Mouse (Mus musculus) liver, embryonic 12.5 days (tissue): ENCODE data around the gene Zfp280c. TPM values are rescaled to one million over a fixed set of nuclear protein-coding genes. Genes with fewer than 3 reads are reported as not detected.

ENCODE experiments used
- ATAC-seq: fragments of 200-750 bp; cut with Nextera tagmentation; 2 replicates; pipeline ENCODE4 v1.8.0; 2017; ENCODE audit warnings: moderate number of reproducible peaks, mild to moderate bottlenecking, moderate library complexity
- H3K27ac ChIP-seq: fragments of 300-500 bp; sonication (generic); 2 replicates; pipeline ENCODE4 v1.5.1; 2016; ENCODE audit warnings: mild to moderate bottlenecking
- H3K27me3 ChIP-seq: fragments of 300-500 bp; sonication (generic); replicated peaks from 2 replicates; pipeline ENCODE4 v1.6.1; 2016; ENCODE audit warnings: mild to moderate bottlenecking, moderate library complexity
- H3K36me3 ChIP-seq: fragments of 300-500 bp; sonication (generic); 2 replicates; pipeline ENCODE4 v1.6.1; 2016; ENCODE audit warnings: mild to moderate bottlenecking, moderate library complexity
- H3K4me1 ChIP-seq: fragments of 300-500 bp; sonication (generic); 2 replicates; pipeline ENCODE4 v1.6.1; 2016
- H3K4me2 ChIP-seq: fragments of 300-500 bp; sonication (generic); 2 replicates; pipeline ENCODE4 v1.6.1; 2016; ENCODE audit warnings: mild to moderate bottlenecking, moderate library complexity
- H3K4me3 ChIP-seq: fragments of 300-500 bp; sonication (generic); 2 replicates; pipeline ENCODE4 v1.5.1; 2016; ENCODE audit warnings: mild to moderate bottlenecking, moderate library complexity
- H3K9ac ChIP-seq: fragments of 300-500 bp; sonication (generic); 2 replicates; pipeline ENCODE4 v1.6.1; 2016; ENCODE audit warnings: mild to moderate bottlenecking, moderate library complexity
- H3K9me3 ChIP-seq: fragments of 300-500 bp; sonication (generic); replicated peaks from 2 replicates; pipeline ENCODE4 v1.6.1; 2016; ENCODE audit warnings: mild to moderate bottlenecking, moderate library complexity
- WGBS: fragments of 180-500 bp; shearing (Covaris S2); methylation state at CpG from one replicate; pipeline ENCODE4 v1.1.7; 2016; ENCODE audit not compliant: insufficient replicate concordance; 5-methylcytosine and 5-hydroxymethylcytosine counted together
- polyA plus RNA-seq: library from polyadenylated mRNA; unstranded; fragments of >200 nt; fragmentation: Nextera tagmentation; extraction: Ambion mirVana; gene quantifications from 2 replicates; pipeline ENCODE4 v1.2.1, GENCODE M21; 2016

The Zfp280c gene
- polyA plus RNA-seq, result 5.5 and 7.2 TPM in 2 replicates

GRCm38 (mm10) chrX:48594099-48594760, at the start of gene Zfp280c:
TSS of gene Zfp280c (minus strand) at chrX:48594504.
- Histone ChIP-seq H3K27ac (peak within 1 kb of the TSS; percentile 57; the same call in 1 of the 2 replicates), H3K9ac (peak within 1 kb of the TSS; percentile 74), H3K4me2 (peak within 1 kb of the TSS; percentile 68), H3K36me3 (peaks cover 19% of the 10 kb centered on the region), H3K4me3 (peak within 1 kb of the TSS; percentile 71), H3K9me3 (no peaks in the 10 kb centered on the region), H3K27me3 (no peaks in the 10 kb centered on the region), H3K4me1 (peaks cover 6% of the 10 kb centered on the region; the same call in 1 of the 2 replicates)
- 9% methylated on average over 38 of the region's 45 CpGs for WGBS
- ATAC-seq, result peak; percentile 93

GRCm38 (mm10) chrX:48637032-48637431, 42.7 kb upstream of the Zfp280c start:
- Histone ChIP-seq H3K4me3 (no peak overlapping the region), H3K4me2 (no peak overlapping the region), H3K27me3 (no peaks in the 10 kb centered on the region), H3K36me3 (no peaks in the 10 kb centered on the region), H3K27ac (no peak overlapping the region), H3K9ac (no peak overlapping the region), H3K4me1 (no peaks in the 10 kb centered on the region), H3K9me3 (no peaks in the 10 kb centered on the region)
- 45% methylated on average over 2 of the region's 2 CpGs for WGBS
- ATAC-seq, result no peak

- WGBS, result 12% methylated on average over 9 of the region's 9 CpGs
- H3K9me3 ChIP-seq, result no peaks in the 10 kb centered on the region
- H3K4me1 ChIP-seq, result no peaks in the 10 kb centered on the region; the same call in 1 of the 2 replicates
- H3K4me3 ChIP-seq, result peak overlapping the region; percentile 71
- H3K27me3 ChIP-seq, result no peaks in the 10 kb centered on the region
- peak overlapping the region; percentile 66 for H3K9ac ChIP-seq
- ATAC-seq, result no peak
- H3K4me2 ChIP-seq, result peak overlapping the region; percentile 76
- H3K36me3 ChIP-seq, result no peaks in the 10 kb centered on the region
- H3K27ac ChIP-seq, result no peak overlapping the region
Measured at GRCm38 (mm10) chrX:48624054-48624420, 29.7 kb upstream of the Zfp280c start.

GRCm38 (mm10) chrX:48623379-48624053, 29.2 kb upstream of the Zfp280c start, which contains the start of gene Slc25a14:
TSS of gene Slc25a14 (plus strand) at chrX:48623413.
- no peaks in the 10 kb centered on the region for H3K9me3 ChIP-seq
- H3K4me2 ChIP-seq, result peak within 1 kb of the TSS; percentile 76
- peak within 1 kb of the TSS; percentile 71 for H3K4me3 ChIP-seq
- H3K27me3 ChIP-seq, result no peaks in the 10 kb centered on the region
- no peaks in the 10 kb centered on the region; the same call in 1 of the 2 replicates for H3K4me1 ChIP-seq
- no peaks in the 10 kb centered on the region for H3K36me3 ChIP-seq
- H3K9ac ChIP-seq, result peak within 1 kb of the TSS; percentile 66
- H3K27ac ChIP-seq, result peak within 1 kb of the TSS; percentile 62
- peak; percentile 94 for ATAC-seq
- WGBS, result 13% methylated on average over 38 of the region's 38 CpGs

- 15% methylated on average over 4 of the region's 4 CpGs for WGBS
- Histone ChIP-seq H3K4me2 (peak overlapping the region; percentile 76), H3K9me3 (no peaks in the 10 kb centered on the region), H3K36me3 (no peaks in the 10 kb centered on the region), H3K27me3 (no peaks in the 10 kb centered on the region), H3K4me3 (peak overlapping the region; percentile 71), H3K4me1 (no peaks in the 10 kb centered on the region; the same call in 1 of the 2 replicates), H3K9ac (peak overlapping the region; percentile 66), H3K27ac (peak overlapping the region; percentile 62)
- ATAC-seq, result no peak
Measured at GRCm38 (mm10) chrX:48623049-48623378, 28.7 kb upstream of the Zfp280c start.

GRCm38 (mm10) chrX:48604872-48605271, 10.6 kb upstream of the Zfp280c start:
- no peak overlapping the region for H3K4me2 ChIP-seq
- H3K4me3 ChIP-seq, result no peak overlapping the region
- H3K27me3 ChIP-seq, result no peaks in the 10 kb centered on the region
- H3K9me3 ChIP-seq, result no peaks in the 10 kb centered on the region
- WGBS, result 39% methylated on average over 2 of the region's 2 CpGs
- H3K27ac ChIP-seq, result no peak overlapping the region
- ATAC-seq, result 0 out of 2 replicates have a peak, but pooled peaks have one; percentile 52
- H3K9ac ChIP-seq, result no peak overlapping the region
- no peaks in the 10 kb centered on the region for H3K4me1 ChIP-seq
- no peaks in the 10 kb centered on the region for H3K36me3 ChIP-seq

GRCm38 (mm10) chrX:48596906-48597305, 2.6 kb upstream of the Zfp280c start:
- Histone ChIP-seq H3K36me3 (no peaks in the 10 kb centered on the region), H3K9me3 (no peaks in the 10 kb centered on the region), H3K4me2 (no peak overlapping the region), H3K27me3 (no peaks in the 10 kb centered on the region), H3K4me1 (peaks cover 6% of the 10 kb centered on the region; the same call in 1 of the 2 replicates), H3K9ac (no peak overlapping the region), H3K27ac (no peak overlapping the region), H3K4me3 (no peak overlapping the region)
- 70% methylated on average over 5 of the region's 5 CpGs for WGBS
- ATAC-seq, result no peak

- Histone ChIP-seq H3K9me3 (no peaks in the 10 kb centered on the region), H3K4me1 (peaks cover 6% of the 10 kb centered on the region; the same call in 1 of the 2 replicates), H3K4me3 (no peak overlapping the region), H3K9ac (no peak overlapping the region), H3K4me2 (no peak overlapping the region), H3K27me3 (no peaks in the 10 kb centered on the region), H3K27ac (no peak overlapping the region), H3K36me3 (peaks cover 5% of the 10 kb centered on the region)
- no peak for ATAC-seq
- 79% methylated on average over 9 of the region's 9 CpGs for whole genome bisulfite sequencing
Measured at GRCm38 (mm10) chrX:48596053-48596452, 1.7 kb upstream of the Zfp280c start.

GRCm38 (mm10) chrX:48593721-48594098, 594 bp downstream of the Zfp280c start:
- H3K9me3 ChIP-seq, result no peaks in the 10 kb centered on the region
- no peaks in the 10 kb centered on the region for H3K27me3 ChIP-seq
- H3K4me1 ChIP-seq, result peaks cover 6% of the 10 kb centered on the region; the same call in 1 of the 2 replicates
- peak overlapping the region; percentile 71 for H3K4me3 ChIP-seq
- H3K9ac ChIP-seq, result peak overlapping the region; percentile 74
- peaks cover 19% of the 10 kb centered on the region for H3K36me3 ChIP-seq
- H3K27ac ChIP-seq, result peak overlapping the region; percentile 57; the same call in 1 of the 2 replicates
- H3K4me2 ChIP-seq, result peak overlapping the region; percentile 68
- ATAC-seq, result no peak
- WGBS, result 10% methylated on average over 11 of the region's 15 CpGs

- no peak overlapping the region for H3K4me3 ChIP-seq
- H3K27me3 ChIP-seq, result no peaks in the 10 kb centered on the region
- no peak overlapping the region for H3K27ac ChIP-seq
- H3K9me3 ChIP-seq, result no peaks in the 10 kb centered on the region
- peaks cover 22% of the 10 kb centered on the region for H3K36me3 ChIP-seq
- ATAC-seq, result no peak
- no peak overlapping the region for H3K9ac ChIP-seq
- no peak overlapping the region for H3K4me2 ChIP-seq
- no peaks in the 10 kb centered on the region for H3K4me1 ChIP-seq
Measured at GRCm38 (mm10) chrX:48583332-48583731, 11.0 kb downstream of the Zfp280c start.

- H3K4me2 ChIP-seq, result no peak overlapping the region; the same call in 1 of the 2 replicates
- no peaks in the 10 kb centered on the region for H3K9me3 ChIP-seq
- H3K36me3 ChIP-seq, result no peaks in the 10 kb centered on the region
- H3K27me3 ChIP-seq, result no peaks in the 10 kb centered on the region
- H3K9ac ChIP-seq, result no peak overlapping the region
- WGBS, result 36% methylated on average over 3 of the region's 3 CpGs
- ATAC-seq, result no peak
- no peak overlapping the region for H3K27ac ChIP-seq
- H3K4me1 ChIP-seq, result no peaks in the 10 kb centered on the region
- H3K4me3 ChIP-seq, result no peak overlapping the region
Measured at GRCm38 (mm10) chrX:48532175-48532574, 62.1 kb downstream of the Zfp280c start.

- H3K9ac ChIP-seq, result no peak overlapping the region
- H3K4me3 ChIP-seq, result no peak overlapping the region
- WGBS, result 17% methylated on average over 2 of the region's 3 CpGs
- no peak overlapping the region for H3K27ac ChIP-seq
- H3K9me3 ChIP-seq, result no peaks in the 10 kb centered on the region
- no peak for ATAC-seq
- H3K36me3 ChIP-seq, result no peaks in the 10 kb centered on the region
- H3K4me1 ChIP-seq, result no peaks in the 10 kb centered on the region
- no peaks in the 10 kb centered on the region for H3K27me3 ChIP-seq
- no peak overlapping the region for H3K4me2 ChIP-seq
Measured at GRCm38 (mm10) chrX:48526435-48526834, 67.9 kb downstream of the Zfp280c start.
